Mouse (Mus musculus) hindbrain, embryonic 12.5 days (tissue): Measurements from ENCODE around the gene Adora1. TPM values are rescaled to one million over a fixed set of nuclear protein-coding genes. Genes with fewer than 3 reads are reported as not detected.
"Not testable (repeated sequence)": the region's sequence is repeated elsewhere in the genome, so short reads cannot be mapped to it uniquely, and the experiment has no call there.

ENCODE experiments used
- ATAC-seq: fragments of 200-750 bp; cut with Nextera tagmentation; 2 replicates; pipeline ENCODE4 v1.8.0; 2017; ENCODE audit warnings: moderate TSS enrichment; ENCODE audit not compliant: low FRiP score
- H3K27ac ChIP-seq: fragments of 300-500 bp; sonication (generic); 2 replicates; pipeline ENCODE4 v1.5.1; 2016; ENCODE audit warnings: mild to moderate bottlenecking
- H3K27me3 ChIP-seq: fragments of 300-500 bp; sonication (generic); 2 replicates; pipeline ENCODE4 v1.6.1; 2016; ENCODE audit warnings: mild to moderate bottlenecking
- H3K36me3 ChIP-seq: fragments of 300-500 bp; sonication (generic); 2 replicates; pipeline ENCODE4 v1.6.1; 2016; ENCODE audit warnings: mild to moderate bottlenecking
- H3K4me1 ChIP-seq: fragments of 300-500 bp; sonication (generic); 2 replicates; pipeline ENCODE4 v1.6.1; 2016
- H3K4me2 ChIP-seq: fragments of 300-500 bp; sonication (generic); replicated peaks from 2 replicates; pipeline ENCODE4 v1.6.1; 2016; ENCODE audit warnings: mild to moderate bottlenecking
- H3K4me3 ChIP-seq: fragments of 300-500 bp; sonication (generic); 2 replicates; pipeline ENCODE4 v1.5.1; 2016; ENCODE audit warnings: mild to moderate bottlenecking
- H3K9ac ChIP-seq: fragments of 300-500 bp; sonication (generic); 2 replicates; pipeline ENCODE4 v1.6.1; 2016; ENCODE audit warnings: mild to moderate bottlenecking, moderate library complexity
- H3K9me3 ChIP-seq: fragments of 300-500 bp; sonication (generic); replicated peaks from 2 replicates; pipeline ENCODE4 v1.6.1; 2016; ENCODE audit warnings: mild to moderate bottlenecking
- WGBS: fragments of 180-500 bp; shearing (Covaris S2); methylation state at CpG from one replicate; pipeline ENCODE4 v1.1.7; 2016; 5-methylcytosine and 5-hydroxymethylcytosine counted together
- polyA plus RNA-seq: library from polyadenylated mRNA; unstranded; fragments of >200 nt; fragmentation: Nextera tagmentation; extraction: Ambion mirVana; gene quantifications from 2 replicates; pipeline ENCODE4 v1.2.1, GENCODE M21; 2016

Adora1 gene
- polyA plus RNA-seq, 1 experiment from 2014 or later = 2.4 TPM

DNA sequence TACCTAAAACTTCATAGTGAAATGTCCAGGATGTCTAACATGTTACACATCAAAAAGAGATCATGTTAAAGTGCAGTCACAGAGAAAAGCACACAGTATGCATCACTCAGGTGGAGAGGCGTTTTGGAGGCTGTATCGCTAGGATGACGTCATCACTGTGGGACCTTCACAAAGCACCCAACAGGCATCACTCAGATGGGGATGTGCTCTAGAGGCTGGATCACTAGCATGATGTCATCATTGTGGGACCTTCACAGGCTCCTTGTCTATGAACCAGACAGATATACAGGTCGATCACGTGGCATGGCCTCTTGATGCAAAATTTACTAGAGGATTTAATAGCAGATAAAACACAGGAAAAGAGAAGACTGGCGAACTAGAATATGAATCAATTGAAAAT, 29.1 kb upstream of the Adora1 start:
- WGBS = 96% methylated on average over 6 of the region's 6 CpGs
- no peak for ATAC-seq
- H3K4me1 ChIP-seq = 0 out of 2 replicates have a peak, but pooled peaks cover 3% of the 10 kb centered on the region
- H3K9ac ChIP-seq = no peak overlapping the region
- H3K4me3 ChIP-seq = no peak overlapping the region
- H3K27me3 ChIP-seq = peaks cover 3% of the 10 kb centered on the region; the same call in 1 of the 2 replicates
- H3K4me2 ChIP-seq = no peak overlapping the region
- no peak overlapping the region for H3K27ac ChIP-seq
- peaks cover 10% of the 10 kb centered on the region for H3K9me3 ChIP-seq
- no peaks in the 10 kb centered on the region for H3K36me3 ChIP-seq

- WGBS = 61% methylated on average over 1 of the region's 1 CpGs
- not testable (repeated sequence) for H3K4me2 ChIP-seq, H3K36me3 ChIP-seq, H3K4me1 ChIP-seq, H3K9ac ChIP-seq, H3K9me3 ChIP-seq, ATAC-seq, H3K27ac ChIP-seq, H3K4me3 ChIP-seq, H3K27me3 ChIP-seq
Measured at GRCm38 (mm10) chr1:134249681-134250080, 14.4 kb upstream of the Adora1 start.

- Histone ChIP-seq H3K4me2 (no peak overlapping the region), H3K9ac (no peak overlapping the region), H3K36me3 (no peaks in the 10 kb centered on the region), H3K27ac (no peak overlapping the region), H3K4me3 (no peak overlapping the region), H3K4me1 (peaks cover 5% of the 10 kb centered on the region; the same call in 1 of the 2 replicates), H3K27me3 (peaks cover 12% of the 10 kb centered on the region), H3K9me3 (no peaks in the 10 kb centered on the region)
- 60% methylated on average over 4 of the region's 4 CpGs for WGBS
- ATAC-seq = no peak
Measured at GRCm38 (mm10) chr1:134246590-134246989, 11.4 kb upstream of the Adora1 start.

GRCm38 (mm10) chr1:134245004-134245717, 9.9 kb upstream of the Adora1 start:
- WGBS = 78% methylated on average over 13 of the region's 14 CpGs
- ATAC-seq = 0 out of 2 replicates have a peak, but pooled peaks have one; percentile 43
- Histone ChIP-seq H3K9me3 (no peaks in the 10 kb centered on the region), H3K4me2 (no peak overlapping the region), H3K9ac (no peak overlapping the region), H3K36me3 (no peaks in the 10 kb centered on the region), H3K4me3 (no peak overlapping the region), H3K4me1 (peaks cover 5% of the 10 kb centered on the region; the same call in 1 of the 2 replicates), H3K27ac (no peak overlapping the region), H3K27me3 (peaks cover 12% of the 10 kb centered on the region)

DNA sequence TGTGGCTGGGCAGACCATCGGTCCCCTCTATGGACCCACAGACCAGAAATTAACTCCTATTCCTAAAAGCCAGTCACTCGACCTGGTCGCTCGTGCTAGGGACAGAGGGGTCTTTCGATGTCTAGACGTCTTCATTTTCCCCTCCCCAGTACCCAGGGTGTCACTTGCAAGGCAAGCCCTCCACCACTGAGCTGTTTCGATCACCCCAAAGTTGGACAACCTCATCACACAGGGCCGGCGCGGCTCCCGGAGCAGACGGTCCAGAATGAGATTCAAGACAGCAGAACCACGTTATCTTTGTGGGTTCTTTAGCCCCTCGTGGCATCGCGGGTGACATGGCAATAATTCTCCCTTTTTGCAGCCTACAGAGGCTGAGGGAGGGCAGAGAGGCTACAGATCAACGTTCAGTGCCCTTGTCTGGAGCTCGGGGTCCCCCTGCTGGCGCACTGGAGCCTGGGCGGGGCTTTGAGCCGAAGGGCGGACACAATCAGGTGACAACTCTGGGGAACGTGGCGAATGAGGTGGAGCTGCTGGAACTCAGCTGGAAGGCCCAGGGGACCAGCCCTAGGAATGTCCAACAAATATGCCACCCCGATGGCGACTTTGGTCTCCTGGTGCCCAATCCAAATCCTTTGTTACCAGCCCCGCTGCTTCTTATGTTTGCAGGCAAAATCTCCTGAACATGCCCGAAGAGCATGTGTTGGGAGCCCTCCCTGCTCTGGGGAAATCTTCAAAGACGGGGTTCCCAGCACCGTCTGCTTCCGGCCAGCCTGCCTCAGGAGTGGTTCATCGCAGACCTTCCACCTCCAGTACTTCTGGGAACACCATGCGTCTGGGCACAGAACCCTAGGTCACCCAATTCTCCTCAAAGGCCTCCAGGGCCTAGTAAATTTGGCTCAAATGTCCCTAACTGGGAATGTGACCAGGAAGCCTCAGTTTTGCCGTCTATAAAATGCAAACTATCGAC, 9.0 kb upstream of the Adora1 start:
- peak; percentile 85 for ATAC-seq
- H3K4me1 ChIP-seq = peaks cover 5% of the 10 kb centered on the region; the same call in 1 of the 2 replicates
- peaks cover 12% of the 10 kb centered on the region for H3K27me3 ChIP-seq
- 21% methylated on average over 35 of the region's 35 CpGs for WGBS
- peak overlapping the region; percentile 45 for H3K4me2 ChIP-seq
- no peak overlapping the region for H3K27ac ChIP-seq
- H3K9ac ChIP-seq = peak overlapping the region; percentile 35; the same call in 1 of the 2 replicates
- no peaks in the 10 kb centered on the region for H3K36me3 ChIP-seq
- no peaks in the 10 kb centered on the region for H3K9me3 ChIP-seq
- peak overlapping the region; percentile 4; the same call in 1 of the 2 replicates for H3K4me3 ChIP-seq

- Histone ChIP-seq H3K36me3 (no peaks in the 10 kb centered on the region), H3K9ac (no peak overlapping the region)
- no peak for ATAC-seq
Measured at GRCm38 (mm10) chr1:134243505-134243904, 8.3 kb upstream of the Adora1 start.

DNA sequence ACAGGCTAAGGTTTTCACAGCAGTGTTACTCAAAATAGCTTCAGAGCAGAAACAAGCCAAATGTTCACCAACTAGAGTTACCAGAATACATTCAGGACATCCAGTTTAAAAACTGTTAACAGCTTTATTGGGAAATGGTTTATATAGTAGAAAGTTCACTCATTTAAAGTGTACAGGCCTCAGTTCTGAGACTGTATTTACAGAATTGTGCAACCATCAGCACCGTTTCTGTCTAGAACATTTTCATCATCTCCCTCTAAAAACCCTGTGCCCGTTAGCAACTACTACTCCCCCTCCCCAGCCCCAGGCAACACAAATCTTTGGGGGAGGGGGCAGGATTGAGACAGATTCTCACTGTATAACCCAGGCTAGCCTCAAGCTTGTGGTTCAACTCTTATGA, 7.1 kb upstream of the Adora1 start:
- H3K4me1 ChIP-seq = peaks cover 5% of the 10 kb centered on the region; the same call in 1 of the 2 replicates
- H3K9me3 ChIP-seq = no peaks in the 10 kb centered on the region
- no peak overlapping the region for H3K27ac ChIP-seq
- H3K36me3 ChIP-seq = no peaks in the 10 kb centered on the region
- peaks cover 18% of the 10 kb centered on the region for H3K27me3 ChIP-seq
- H3K4me3 ChIP-seq = no peak overlapping the region
- WGBS = 77% methylated on average over 2 of the region's 2 CpGs
- H3K9ac ChIP-seq = no peak overlapping the region
- ATAC-seq = no peak
- H3K4me2 ChIP-seq = no peak overlapping the region

More at GRCm38 (mm10) chr1:134243505-134243904, 8.3 kb upstream of the Adora1 start:
- H3K4me2 ChIP-seq = no peak overlapping the region
- no peak overlapping the region for H3K4me3 ChIP-seq
- no peaks in the 10 kb centered on the region for H3K9me3 ChIP-seq
- WGBS = 77% methylated on average over 6 of the region's 6 CpGs
- H3K27ac ChIP-seq = no peak overlapping the region
- H3K4me1 ChIP-seq = peaks cover 5% of the 10 kb centered on the region; the same call in 1 of the 2 replicates
- peaks cover 12% of the 10 kb centered on the region for H3K27me3 ChIP-seq

DNA sequence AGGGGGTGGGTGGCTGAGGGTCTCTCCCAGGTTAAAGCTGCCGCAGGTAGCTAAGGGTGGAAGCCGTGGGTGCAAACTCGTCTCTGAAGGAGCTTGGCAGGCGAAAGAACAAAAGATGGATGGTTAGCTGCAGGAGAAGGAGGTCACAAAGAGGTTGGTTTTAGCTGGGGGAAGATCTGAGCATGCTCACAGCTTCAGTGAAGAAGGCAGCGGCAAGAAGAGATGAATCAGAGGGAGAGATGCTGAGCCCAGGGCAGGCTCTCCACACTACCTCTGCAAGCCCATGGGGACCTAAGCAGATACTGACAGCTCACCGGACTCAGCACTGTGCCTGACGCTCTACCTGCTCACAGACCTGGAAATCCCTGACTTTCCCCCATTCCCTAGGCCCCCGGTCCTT, 6.1 kb upstream of the Adora1 start:
- H3K4me1 ChIP-seq = peaks cover 5% of the 10 kb centered on the region; the same call in 1 of the 2 replicates
- no peak for ATAC-seq
- H3K4me2 ChIP-seq = no peak overlapping the region
- H3K27ac ChIP-seq = no peak overlapping the region
- 67% methylated on average over 8 of the region's 8 CpGs for WGBS
- H3K4me3 ChIP-seq = no peak overlapping the region
- H3K27me3 ChIP-seq = peaks cover 23% of the 10 kb centered on the region
- no peaks in the 10 kb centered on the region for H3K36me3 ChIP-seq
- H3K9ac ChIP-seq = no peak overlapping the region
- H3K9me3 ChIP-seq = no peaks in the 10 kb centered on the region

DNA sequence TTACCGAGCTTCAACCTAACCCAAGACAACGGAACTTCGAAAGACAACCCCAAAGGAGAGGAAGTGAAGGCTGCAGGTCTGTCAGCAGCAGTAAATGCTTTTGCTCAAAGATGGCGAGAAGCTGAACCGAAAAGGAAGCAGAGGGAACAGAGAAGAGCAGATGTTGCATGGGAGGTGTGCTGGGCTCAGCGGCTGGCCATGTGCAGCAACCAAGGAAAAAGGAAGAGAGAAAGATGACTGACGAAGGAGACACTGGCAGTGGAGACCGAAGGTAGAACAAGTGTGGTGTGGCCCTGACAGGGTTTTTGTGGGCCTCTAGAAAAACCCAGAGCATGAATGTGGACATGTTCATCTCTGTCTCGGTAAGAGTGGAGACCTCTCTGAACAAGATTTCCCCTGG, 5.5 kb upstream of the Adora1 start:
- Histone ChIP-seq H3K4me3 (no peak overlapping the region), H3K4me2 (no peak overlapping the region), H3K9me3 (no peaks in the 10 kb centered on the region), H3K36me3 (no peaks in the 10 kb centered on the region), H3K27me3 (peaks cover 29% of the 10 kb centered on the region), H3K9ac (no peak overlapping the region), H3K4me1 (peaks cover 5% of the 10 kb centered on the region; the same call in 1 of the 2 replicates), H3K27ac (no peak overlapping the region)
- no peak for ATAC-seq
- 82% methylated on average over 9 of the region's 9 CpGs for WGBS

DNA sequence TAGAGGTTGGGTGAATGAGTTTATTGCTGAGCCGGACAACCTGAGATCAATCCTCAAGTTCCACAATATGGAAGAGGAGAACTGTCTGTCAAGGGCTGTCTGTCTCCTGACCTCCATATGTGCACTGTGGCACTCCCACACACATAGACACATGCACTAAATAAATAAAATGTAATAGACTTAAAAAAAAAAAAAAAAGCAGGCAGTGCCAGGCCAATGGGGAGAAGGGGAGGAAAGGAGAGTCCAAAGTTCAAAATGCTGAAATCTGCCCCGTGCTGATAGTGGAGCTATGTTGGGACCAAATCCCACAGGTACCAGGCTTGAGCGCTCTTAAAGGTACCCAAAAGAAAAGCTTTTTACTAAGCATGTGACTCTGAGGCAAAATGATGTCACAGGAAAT, 2.2 kb upstream of the Adora1 start:
- H3K4me3 ChIP-seq = no peak overlapping the region
- no peaks in the 10 kb centered on the region for H3K9me3 ChIP-seq
- H3K27me3 ChIP-seq = peaks cover 50% of the 10 kb centered on the region
- no peak overlapping the region for H3K27ac ChIP-seq
- H3K4me1 ChIP-seq = peaks cover 23% of the 10 kb centered on the region
- H3K4me2 ChIP-seq = no peak overlapping the region
- 80% methylated on average over 3 of the region's 3 CpGs for WGBS
- no peaks in the 10 kb centered on the region for H3K36me3 ChIP-seq
- no peak overlapping the region for H3K9ac ChIP-seq
- ATAC-seq = no peak

- Histone ChIP-seq H3K9ac (no peak overlapping the region), H3K4me3 (no peak overlapping the region)
- ATAC-seq = no peak
Measured at GRCm38 (mm10) chr1:134236142-134236541, 911 bp upstream of the Adora1 start.

More at GRCm38 (mm10) chr1:134236142-134236541, 911 bp upstream of the Adora1 start:
- Histone ChIP-seq H3K27ac (no peak overlapping the region), H3K9me3 (no peaks in the 10 kb centered on the region), H3K4me2 (peak overlapping the region; percentile 93; the same call in 1 of the 2 replicates), H3K36me3 (no peaks in the 10 kb centered on the region), H3K4me1 (peaks cover 23% of the 10 kb centered on the region), H3K27me3 (peaks cover 53% of the 10 kb centered on the region)
- WGBS = 23% methylated on average over 3 of the region's 3 CpGs
